Mouse (Mus musculus) myocyte (in vitro differentiated cells): ENCODE results near the gene Trabd2b. TPM values are rescaled to one million over a fixed set of nuclear protein-coding genes. Genes with fewer than 3 reads are reported as not detected.

Source experiments
- H3K27me3 ChIP-seq: one replicate; pipeline ENCODE4 v1.6.1; 2011; ENCODE audit not compliant: control insufficient read depth, insufficient read depth, insufficient read length
- H3K36me3 ChIP-seq: one replicate; pipeline ENCODE4 v1.6.1; 2011; ENCODE audit not compliant: control insufficient read depth, insufficient read depth
- H3K4me2 ChIP-seq: one replicate; pipeline ENCODE4 v1.6.1; 2011; ENCODE audit warnings: low read depth, control low read depth
- H3K4me3 ChIP-seq: one replicate; pipeline ENCODE4 v1.5.1; 2011; ENCODE audit warnings: mild to moderate bottlenecking, control low read depth, moderate library complexity
- H3K79me2 ChIP-seq: one replicate; pipeline ENCODE4 v1.6.1; 2011; ENCODE audit not compliant: control insufficient read depth, insufficient read depth
- H3ac ChIP-seq: one replicate; pipeline ENCODE4 v1.6.1; 2011; ENCODE audit not compliant: control insufficient read depth, insufficient read length
- CEBPB ChIP-seq: IDR thresholded peaks from 2 replicates; pipeline ENCODE4 v1.6.1; 2011; ENCODE audit warnings: mild to moderate bottlenecking, moderate library complexity; ENCODE audit not compliant: poor library complexity, insufficient read depth, severe bottlenecking
- E2F4 ChIP-seq: IDR thresholded peaks from one replicate; pipeline ENCODE4 v1.6.1; 2011; ENCODE audit warnings: mild to moderate bottlenecking, control low read depth, moderate library complexity; ENCODE audit not compliant: insufficient read depth
- MAX ChIP-seq: IDR thresholded peaks from one replicate; pipeline ENCODE4 v1.6.1; 2011; ENCODE audit warnings: low read depth, mild to moderate bottlenecking, control low read depth
- MYOD1 ChIP-seq, 3 experiments: IDR thresholded peaks; one replicate each; pipeline ENCODE4 v1.6.1; 2011; ENCODE audit warnings: control low read depth in 2 of 3, low read depth in 2 of 3, mild to moderate bottlenecking in 2 of 3, moderate library complexity in 1 of 3; ENCODE audit not compliant: insufficient read length in 2 of 3, control insufficient read depth in 1 of 3
- MYOG ChIP-seq, 3 experiments: IDR thresholded peaks; one replicate each; pipeline ENCODE4 v1.6.1; 2011; ENCODE audit warnings: control low read depth in 2 of 3, low read depth in 2 of 3, mild to moderate bottlenecking in 2 of 3; ENCODE audit not compliant: insufficient read length in 2 of 3, control insufficient read depth in 1 of 3, insufficient read depth in 1 of 3
- POLR2A ChIP-seq: IDR thresholded peaks from one replicate; pipeline ENCODE4 v1.6.1; 2011; ENCODE audit warnings: low read depth, mild to moderate bottlenecking, control low read depth, moderate library complexity; ENCODE audit not compliant: insufficient read length
- POLR2AphosphoS2 ChIP-seq: IDR thresholded peaks from one replicate; pipeline ENCODE4 v1.6.1; 2011; ENCODE audit warnings: low read depth, control low read depth; ENCODE audit not compliant: insufficient read length
- REST ChIP-seq: IDR thresholded peaks from one replicate; pipeline ENCODE4 v1.6.1; 2011; ENCODE audit warnings: mild to moderate bottlenecking, control low read depth, moderate library complexity; ENCODE audit not compliant: insufficient read depth, insufficient read length
- SRF ChIP-seq: IDR thresholded peaks from one replicate; pipeline ENCODE4 v1.6.1; 2011; ENCODE audit warnings: low read depth; ENCODE audit not compliant: control insufficient read depth, insufficient read length
- TCF12 ChIP-seq: IDR thresholded peaks from one replicate; pipeline ENCODE4 v1.6.1; 2011; ENCODE audit warnings: mild to moderate bottlenecking, control low read depth; ENCODE audit not compliant: poor library complexity, insufficient read depth, severe bottlenecking
- TCF3 ChIP-seq: IDR thresholded peaks from one replicate; pipeline ENCODE4 v1.6.1; 2011; ENCODE audit warnings: low read depth, control low read depth; ENCODE audit not compliant: insufficient read length
- USF1 ChIP-seq: IDR thresholded peaks from one replicate; pipeline ENCODE4 v1.6.1; 2011; ENCODE audit warnings: low read depth, mild to moderate bottlenecking, control low read depth, moderate library complexity
- polyA plus RNA-seq: library from polyadenylated mRNA; unstranded; fragments of >200 nt; fragmentation: generic; extraction: Trizol; gene quantifications from one replicate; pipeline ENCODE4 v1.2.1, GENCODE M21; 2012; ENCODE audit warnings: missing spikeins

Trabd2b gene
- polyA plus RNA-seq, 1 experiment: 0.79 TPM

- Histone ChIP-seq H3K27me3 (no peaks in the 10 kb centered on the region), H3K4me2 (no peak overlapping the region), H3K79me2 (no peaks in the 10 kb centered on the region), H3ac (no peak overlapping the region), H3K36me3 (no peaks in the 10 kb centered on the region), H3K4me3 (no peak overlapping the region)
- TF ChIP-seq REST: no peak
- no peak for TF ChIP-seq MYOG (IDR thresholded peaks at IDR 0.05; ENCODE audit: control insufficient read depth in 1 of 3, insufficient read depth in 1 of 3, insufficient read length in 2 of 3, low read depth in 2 of 3)
- no peak for TF ChIP-seq POLR2A
- no peak for TF ChIP-seq MAX
- no peak for TF ChIP-seq USF1
- TF ChIP-seq SRF: no peak
- TF ChIP-seq CEBPB: no peak
- no peak for TF ChIP-seq TCF12
- TF ChIP-seq POLR2AphosphoS2: no peak
- no peak for TF ChIP-seq E2F4
- TF ChIP-seq MYOD1 (IDR thresholded peaks at IDR 0.05; ENCODE audit: control insufficient read depth in 1 of 3, insufficient read length in 2 of 3, low read depth in 2 of 3): no peak
- no peak for TF ChIP-seq TCF3
These were observed 117.0 kb downstream of the Trabd2b start for GRCm38 (mm10) chr4:114523335-114524188.

- H3K79me2 ChIP-seq: no peaks in the 10 kb centered on the region
- H3K4me3 ChIP-seq: no peak overlapping the region
- no peaks in the 10 kb centered on the region for H3K36me3 ChIP-seq
- no peaks in the 10 kb centered on the region for H3K27me3 ChIP-seq
- TF ChIP-seq REST (no peak), POLR2A (no peak), E2F4 (no peak), MYOG (IDR thresholded peaks at IDR 0.05; ENCODE audit: control insufficient read depth in 1 of 3, insufficient read depth in 1 of 3, insufficient read length in 2 of 3, low read depth in 2 of 3) (no peak), USF1 (no peak), MYOD1 (IDR thresholded peaks at IDR 0.05; ENCODE audit: control insufficient read depth in 1 of 3, insufficient read length in 2 of 3, low read depth in 2 of 3) (no peak), TCF12 (no peak), MAX (no peak), SRF (no peak), POLR2AphosphoS2 (no peak), CEBPB (no peak), TCF3 (no peak)
- no peak overlapping the region for H3K4me2 ChIP-seq
- H3ac ChIP-seq: no peak overlapping the region
These were observed 125.1 kb downstream of the Trabd2b start for GRCm38 (mm10) chr4:114531591-114531990.

- no peaks in the 10 kb centered on the region for H3K27me3 ChIP-seq
These were observed 127.6 kb downstream of the Trabd2b start for GRCm38 (mm10) chr4:114533894-114534754.

GRCm38 (mm10) chr4:114537376-114537974 lies 131.0 kb downstream of the Trabd2b start:
- Histone ChIP-seq H3K4me3 (no peak overlapping the region), H3K4me2 (no peak overlapping the region), H3K27me3 (no peaks in the 10 kb centered on the region), H3K79me2 (no peaks in the 10 kb centered on the region), H3K36me3 (no peaks in the 10 kb centered on the region), H3ac (no peak overlapping the region)
- TF ChIP-seq SRF: no peak
- TF ChIP-seq MYOG (IDR thresholded peaks at IDR 0.05; ENCODE audit: control insufficient read depth in 1 of 3, insufficient read depth in 1 of 3, insufficient read length in 2 of 3, low read depth in 2 of 3): no peak
- no peak for TF ChIP-seq TCF12
- no peak for TF ChIP-seq CEBPB
- TF ChIP-seq POLR2A: no peak
- TF ChIP-seq MYOD1 (IDR thresholded peaks at IDR 0.05; ENCODE audit: control insufficient read depth in 1 of 3, insufficient read length in 2 of 3, low read depth in 2 of 3): no peak
- TF ChIP-seq MAX: no peak
- TF ChIP-seq TCF3: no peak
- no peak for TF ChIP-seq E2F4
- TF ChIP-seq REST: no peak
- no peak for TF ChIP-seq USF1
- no peak for TF ChIP-seq POLR2AphosphoS2

More at GRCm38 (mm10) chr4:114533894-114534754, 127.6 kb downstream of the Trabd2b start:
- H3K36me3 ChIP-seq: no peaks in the 10 kb centered on the region
- H3K4me3 ChIP-seq: no peak overlapping the region
- H3K79me2 ChIP-seq: no peaks in the 10 kb centered on the region
- no peak for TF ChIP-seq CEBPB
- no peak for TF ChIP-seq E2F4
- no peak for TF ChIP-seq MYOG (IDR thresholded peaks at IDR 0.05; ENCODE audit: control insufficient read depth in 1 of 3, insufficient read depth in 1 of 3, insufficient read length in 2 of 3, low read depth in 2 of 3)
- TF ChIP-seq MAX: no peak
- no peak for TF ChIP-seq MYOD1 (IDR thresholded peaks at IDR 0.05; ENCODE audit: control insufficient read depth in 1 of 3, insufficient read length in 2 of 3, low read depth in 2 of 3)
- TF ChIP-seq TCF12: no peak
- no peak for TF ChIP-seq POLR2A
- TF ChIP-seq SRF: no peak
- TF ChIP-seq REST: no peak
- H3K4me2 ChIP-seq: no peak overlapping the region
- H3ac ChIP-seq: no peak overlapping the region
